Mouse (Mus musculus) limb, embryonic 15.5 days (tissue): ENCODE data around the gene Rgma. TPM values are rescaled to one million over a fixed set of nuclear protein-coding genes. Genes with fewer than 3 reads are reported as not detected.

Experiments
- ATAC-seq: fragments of 200-750 bp; cut with Nextera tagmentation; 2 replicates; pipeline ENCODE4 v1.8.0; 2017; ENCODE audit warnings: low read depth, moderate TSS enrichment; ENCODE audit not compliant: insufficient number of reproducible peaks, low FRiP score, low TSS enrichment
- H3K27ac ChIP-seq: fragments of 300-500 bp; sonication (generic); 2 replicates; pipeline ENCODE4 v1.5.1; 2015; ENCODE audit warnings: moderate library complexity, mild to moderate bottlenecking, inconsistent platforms
- H3K27me3 ChIP-seq: fragments of 300-500 bp; sonication (generic); 2 replicates; pipeline ENCODE4 v1.6.1; 2015; ENCODE audit warnings: inconsistent platforms
- H3K36me3 ChIP-seq: fragments of 300-500 bp; sonication (generic); 2 replicates; pipeline ENCODE4 v1.6.1; 2015; ENCODE audit warnings: inconsistent platforms
- H3K4me1 ChIP-seq: fragments of 300-500 bp; sonication (generic); 2 replicates; pipeline ENCODE4 v1.6.1; 2015; ENCODE audit warnings: inconsistent platforms
- H3K4me2 ChIP-seq: fragments of 300-500 bp; sonication (generic); 2 replicates; pipeline ENCODE4 v1.6.1; 2015; ENCODE audit warnings: mild to moderate bottlenecking, inconsistent platforms
- H3K4me3 ChIP-seq: fragments of 300-500 bp; sonication (generic); 2 replicates; pipeline ENCODE4 v1.5.1; 2015; ENCODE audit warnings: mild to moderate bottlenecking, inconsistent platforms
- H3K9ac ChIP-seq: fragments of 300-500 bp; sonication (generic); 2 replicates; pipeline ENCODE4 v1.6.1; 2015; ENCODE audit warnings: inconsistent platforms
- H3K9me3 ChIP-seq: fragments of 300-500 bp; sonication (generic); 2 replicates; pipeline ENCODE4 v1.6.1; 2016; ENCODE audit warnings: inconsistent platforms
- WGBS: fragments of 180-500 bp; shearing (Covaris S2); methylation state at CpG from one replicate; pipeline ENCODE4 v1.1.7; 2015; 5-methylcytosine and 5-hydroxymethylcytosine counted together
- polyA plus RNA-seq: library from polyadenylated mRNA; unstranded; fragments of >200 nt; fragmentation: Nextera tagmentation; extraction: Ambion mirVana; gene quantifications from 2 replicates; pipeline ENCODE4 v1.2.1, GENCODE M21; 2015

The Rgma gene
- polyA plus RNA-seq, 1 experiment from 2014 or later, result 17.1 TPM

GRCm38 (mm10) chr7:73452187-73452808, 77.0 kb downstream of the Rgma start:
- no peak for ATAC-seq
- Histone ChIP-seq H3K36me3 (peaks cover 91% of the 10 kb centered on the region), H3K27me3 (no peaks in the 10 kb centered on the region), H3K4me1 (no peaks in the 10 kb centered on the region), H3K4me2 (no peak overlapping the region), H3K4me3 (no peak overlapping the region), H3K9me3 (no peaks in the 10 kb centered on the region), H3K27ac (no peak overlapping the region), H3K9ac (no peak overlapping the region)
- 90% methylated on average over 3 of the region's 3 CpGs for WGBS

- ATAC-seq, result no peak
- Histone ChIP-seq H3K4me1 (no peaks in the 10 kb centered on the region), H3K27me3 (no peaks in the 10 kb centered on the region), H3K4me3 (no peak overlapping the region), H3K9ac (no peak overlapping the region), H3K27ac (no peak overlapping the region), H3K9me3 (no peaks in the 10 kb centered on the region), H3K4me2 (no peak overlapping the region), H3K36me3 (peaks cover 89% of the 10 kb centered on the region)
- WGBS, result 89% methylated on average over 12 of the region's 12 CpGs
These were observed 78.8 kb downstream of the Rgma start for GRCm38 (mm10) chr7:73454113-73454512.

GRCm38 (mm10) chr7:73463546-73463945, 88.2 kb downstream of the Rgma start:
- WGBS, result 87% methylated on average over 2 of the region's 2 CpGs
- peaks cover 86% of the 10 kb centered on the region for H3K36me3 ChIP-seq
- no peak for ATAC-seq
- no peaks in the 10 kb centered on the region for H3K9me3 ChIP-seq
- no peak overlapping the region for H3K9ac ChIP-seq
- no peaks in the 10 kb centered on the region for H3K27me3 ChIP-seq
- H3K4me3 ChIP-seq, result no peak overlapping the region
- H3K4me2 ChIP-seq, result no peak overlapping the region
- H3K4me1 ChIP-seq, result no peaks in the 10 kb centered on the region
- no peak overlapping the region for H3K27ac ChIP-seq

GRCm38 (mm10) chr7:73467741-73468140, 92.4 kb downstream of the Rgma start:
- peaks cover 79% of the 10 kb centered on the region for H3K36me3 ChIP-seq
- H3K4me1 ChIP-seq, result no peaks in the 10 kb centered on the region
- no peak for ATAC-seq
- no peak overlapping the region for H3K4me3 ChIP-seq
- no peaks in the 10 kb centered on the region for H3K9me3 ChIP-seq
- WGBS, result 96% methylated on average over 3 of the region's 3 CpGs
- no peaks in the 10 kb centered on the region for H3K27me3 ChIP-seq
- H3K9ac ChIP-seq, result no peak overlapping the region
- H3K4me2 ChIP-seq, result no peak overlapping the region
- H3K27ac ChIP-seq, result no peak overlapping the region

Other genes starting within 250 kb of the Rgma start
- gene Chd2, start 166.3 kb downstream of the Rgma start, polyA plus RNA-seq, result 48.6 and 51.7 TPM in 2 replicates